Mouse (Mus musculus) CH12.LX (cell line): ENCODE results near the gene 6330409D20Rik. TPM values are rescaled to one million over a fixed set of nuclear protein-coding genes. Genes with fewer than 3 reads are reported as not detected.

Experiments used
- DNase-seq: peaks from one replicate; pipeline ENCODE4 v3.0.0-alpha.2; 2013; ENCODE audit errors: extremely low read depth
- H3K27ac ChIP-seq: 2 replicates; pipeline ENCODE4 v1.5.1; 2012; ENCODE audit warnings: low read depth, mild to moderate bottlenecking, control low read depth, moderate library complexity; ENCODE audit not compliant: insufficient read depth
- H3K27me3 ChIP-seq: replicated peaks from 2 replicates; pipeline ENCODE3; 2012; ENCODE audit warnings: inconsistent platforms
- H3K36me3 ChIP-seq, 2 experiments: replicated peaks in 1 of 2; 2 replicates each; pipeline versions ENCODE3 to v1.6.1; 2012; ENCODE audit warnings: inconsistent platforms in 1 of 2, low read length in 1 of 2, mild to moderate bottlenecking in 1 of 2, mixed read lengths in 1 of 2, moderate library complexity in 1 of 2; ENCODE audit not compliant: control insufficient read depth in 1 of 2, insufficient read depth in 1 of 2
- H3K4me1 ChIP-seq, 2 experiments: 2 replicates each; pipeline ENCODE4 v1.6.1; 2012; ENCODE audit warnings: inconsistent platforms in 1 of 2, moderate library complexity in 1 of 2; ENCODE audit not compliant: insufficient read depth in 2 of 2, control insufficient read depth in 1 of 2
- H3K4me2 ChIP-seq: 2 replicates; pipeline ENCODE4 v1.6.1; 2012; ENCODE audit warnings: low read depth, mild to moderate bottlenecking, control low read depth; ENCODE audit not compliant: poor library complexity, insufficient read depth, severe bottlenecking
- H3K4me3 ChIP-seq, 3 experiments: fragments of 150-350 bp in 1 of 3; sonication (generic) in 1 of 3; replicated peaks in 1 of 3; 2 replicates each; pipeline versions ENCODE3 to v1.5.1; 2011 to 2012; ENCODE audit warnings: low read depth in 2 of 3, low read length in 2 of 3, mild to moderate bottlenecking in 2 of 3, moderate library complexity in 2 of 3, control low read depth in 1 of 3, improper control_type of control experiment in 1 of 3, inconsistent platforms in 1 of 3, mixed read lengths in 1 of 3; ENCODE audit not compliant: poor library complexity in 1 of 3
- H3K79me2 ChIP-seq: replicated peaks from 2 replicates; pipeline ENCODE4 v1.6.1; 2012; ENCODE audit warnings: mild to moderate bottlenecking, moderate library complexity; ENCODE audit not compliant: control insufficient read depth, poor library complexity, insufficient read depth, severe bottlenecking; ENCODE audit errors: extremely low read depth
- H3K9ac ChIP-seq: 2 replicates; pipeline ENCODE4 v1.6.1; 2012; ENCODE audit warnings: low read depth, mild to moderate bottlenecking, control low read depth, moderate library complexity; ENCODE audit not compliant: insufficient read depth
- H3K9me3 ChIP-seq: replicated peaks from 2 replicates; pipeline ENCODE3; 2012; ENCODE audit warnings: low read length, inconsistent platforms, mixed read lengths
- CHD1 ChIP-seq: IDR thresholded peaks from 2 replicates; pipeline ENCODE4 v1.6.1; 2012; ENCODE audit warnings: low read depth, low read length, improper control_type of control experiment, inconsistent platforms
- CTCF ChIP-seq, 2 experiments: IDR thresholded peaks in 1 of 2; conservative IDR thresholded peaks in 1 of 2; 2 replicates each; pipeline ENCODE4 v1.5.1; 2011 to 2012; ENCODE audit warnings: low read depth in 2 of 2, low read length in 2 of 2, improper control_type of control experiment in 1 of 2, inconsistent platforms in 1 of 2, mild to moderate bottlenecking in 1 of 2, moderate library complexity in 1 of 2
- E2F4 ChIP-seq: IDR thresholded peaks from 2 replicates; pipeline ENCODE4 v1.6.1; 2011; ENCODE audit warnings: low read depth, low read length, improper control_type of control experiment; ENCODE audit not compliant: insufficient replicate concordance
- EP300 ChIP-seq: IDR thresholded peaks from 2 replicates; pipeline ENCODE4 v1.6.1; 2011; ENCODE audit warnings: low read length, improper control_type of control experiment
- GABPA ChIP-seq: IDR thresholded peaks from 2 replicates; pipeline ENCODE4 v1.6.1; 2012; ENCODE audit warnings: low read depth, low read length, improper control_type of control experiment, inconsistent platforms; ENCODE audit not compliant: insufficient replicate concordance
- HCFC1 ChIP-seq: IDR thresholded peaks from 2 replicates; pipeline ENCODE4 v1.6.1; 2012; ENCODE audit warnings: low read depth, mild to moderate bottlenecking, inconsistent platforms, low read length, improper control_type of control experiment
- IRF4 ChIP-seq: IDR thresholded peaks from 2 replicates; pipeline ENCODE4 v1.6.1; 2014; ENCODE audit warnings: low read depth, mild to moderate bottlenecking, inconsistent platforms, low read length, improper control_type of control experiment
- JUN ChIP-seq: IDR thresholded peaks from 2 replicates; pipeline ENCODE4 v1.6.1; 2011; ENCODE audit warnings: low read depth, mild to moderate bottlenecking, low read length, improper control_type of control experiment, moderate library complexity; ENCODE audit not compliant: insufficient read depth
- JUND ChIP-seq: conservative IDR thresholded peaks from 2 replicates; pipeline ENCODE4 v1.6.1; 2011; ENCODE audit warnings: low read depth, low read length, improper control_type of control experiment
- KAT2A ChIP-seq: IDR thresholded peaks from 2 replicates; pipeline ENCODE4 v1.6.1; 2012; ENCODE audit warnings: low read length, improper control_type of control experiment, inconsistent platforms; ENCODE audit not compliant: insufficient replicate concordance
- MAX ChIP-seq: IDR thresholded peaks from 2 replicates; pipeline ENCODE4 v1.6.1; 2011; ENCODE audit warnings: low read length, improper control_type of control experiment
- MEF2A ChIP-seq: IDR thresholded peaks from 2 replicates; pipeline ENCODE4 v1.6.1; 2014; ENCODE audit warnings: low read depth, mild to moderate bottlenecking, inconsistent platforms, low read length, improper control_type of control experiment, borderline replicate concordance
- MXI1 ChIP-seq: IDR thresholded peaks from 2 replicates; pipeline ENCODE4 v1.6.1; 2011; ENCODE audit warnings: mild to moderate bottlenecking, low read depth, low read length, improper control_type of control experiment
- MYC ChIP-seq: IDR thresholded peaks from 2 replicates; pipeline ENCODE4 v1.6.1; 2011; ENCODE audit warnings: low read depth, mild to moderate bottlenecking, improper control_type of control experiment, low read length
- POLR2A ChIP-seq: IDR thresholded peaks from 2 replicates; pipeline ENCODE4 v1.6.1; 2011; ENCODE audit warnings: low read depth, mild to moderate bottlenecking, improper control_type of control experiment, low read length
- RAD21 ChIP-seq: IDR thresholded peaks from 2 replicates; pipeline ENCODE4 v1.6.1; 2011; ENCODE audit warnings: low read depth, mild to moderate bottlenecking, low read length, improper control_type of control experiment, moderate library complexity
- SIN3A ChIP-seq: IDR thresholded peaks from 2 replicates; pipeline ENCODE4 v1.6.1; 2012; ENCODE audit warnings: low read length, improper control_type of control experiment, inconsistent platforms
- SMC3 ChIP-seq: IDR thresholded peaks from 2 replicates; pipeline ENCODE4 v1.6.1; 2011; ENCODE audit warnings: low read depth, low read length, improper control_type of control experiment
- TCF12 ChIP-seq: IDR thresholded peaks from 2 replicates; pipeline ENCODE4 v1.6.1; 2014; ENCODE audit warnings: low read depth, mild to moderate bottlenecking, inconsistent platforms, low read length, improper control_type of control experiment
- UBTF ChIP-seq: IDR thresholded peaks from 2 replicates; pipeline ENCODE4 v1.6.1; 2012; ENCODE audit warnings: low read depth, mild to moderate bottlenecking, inconsistent platforms, low read length, improper control_type of control experiment, moderate library complexity
- ZKSCAN1 ChIP-seq: IDR thresholded peaks from 2 replicates; pipeline ENCODE4 v1.6.1; 2012; ENCODE audit warnings: low read depth, inconsistent platforms, low read length, improper control_type of control experiment, borderline replicate concordance
- ZMIZ1 ChIP-seq: IDR thresholded peaks from 2 replicates; pipeline ENCODE4 v1.6.1; 2012; ENCODE audit warnings: low read depth, mild to moderate bottlenecking, inconsistent platforms, low read length, improper control_type of control experiment
- dilution Hi-C: fragments of 300-500 bp; cut with MboI; formaldehyde crosslinking; loops from 2 replicates; pipeline ENCODE4 v1.14.3; 2020; ENCODE audit warnings: low sequenced_read_pairs; ENCODE audit not compliant: extremely low pct_unique_long_range_greater_than_20kb, extremely low pct_ligation_motif_present
- in situ Hi-C: fragments of 300-500 bp; cut with MboI; formaldehyde crosslinking; loops from 3 replicates; pipeline ENCODE4 v1.14.3; 2019; ENCODE audit warnings: low sequenced_read_pairs, low pct_ligation_motif_present, low pct_unique_long_range_greater_than_20kb, mixed read lengths
- polyA plus RNA-seq: library from polyadenylated mRNA; unstranded; fragments of >175 nt; gene quantifications from 2 replicates; pipeline ENCODE4 v1.2.1, GENCODE M21; 2012; ENCODE audit warnings: low read depth; ENCODE audit not compliant: insufficient read length
- total RNA-seq, 2 experiments: library from RNA; depleted of rRNA; stranded (reverse); fragments of 300-350 nt in 1 of 2; fragments of >200 nt in 1 of 2; gene quantifications; 2 replicates each; pipeline ENCODE4 v1.2.3; 2012 to 2014

Gene 6330409D20Rik
- total and polyA plus RNA-seq, 3 experiments: 0.46 TPM; not detected in 2

DNA sequence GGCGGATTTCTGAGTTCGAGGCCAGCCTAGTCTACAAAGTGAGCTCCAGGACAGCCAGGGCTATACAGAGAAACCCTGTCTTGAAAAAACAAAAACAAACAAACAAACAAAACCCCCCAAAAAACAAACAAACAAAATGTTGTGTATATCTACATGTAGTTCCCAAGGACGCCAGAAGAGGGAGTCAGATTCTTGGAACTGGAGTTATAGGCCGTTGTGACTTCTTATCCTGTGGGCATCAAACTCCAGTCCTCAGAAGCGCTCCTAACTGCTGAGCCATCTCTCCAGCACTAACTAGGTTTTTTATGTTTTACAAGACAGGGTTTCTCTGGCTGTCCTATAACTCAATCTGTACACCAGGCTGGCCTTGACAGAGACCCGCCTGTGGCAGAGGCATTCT lies 46.4 kb upstream of the 6330409D20Rik start:
- H3K9ac ChIP-seq: no peak overlapping the region
- no peaks in the 10 kb centered on the region for H3K9me3 ChIP-seq
- peaks cover 0 to 33% of the 10 kb centered on the region in 2 experiments; a peak in 2 of 4 replicates for H3K4me1 ChIP-seq
- in situ Hi-C loops: no loop called here
- TF ChIP-seq CTCF (conservative IDR thresholded peaks at IDR 0.05 in 1 of 2, IDR thresholded peaks at IDR 0.05 in 1 of 2; ENCODE audit: low read depth in 2 of 2, low read length in 2 of 2): peak; percentile 25 to 62; a peak in 3 of 4 replicates
- peak; percentile 57 for TF ChIP-seq RAD21
- peak; percentile 35 for TF ChIP-seq SMC3
- TF ChIP-seq E2F4: no peak
- no peak for TF ChIP-seq JUN
- no peak for TF ChIP-seq HCFC1
- H3K4me3 ChIP-seq: no peak overlapping the region
- H3K36me3 ChIP-seq: peaks cover 0 to 14% of the 10 kb centered on the region in 2 experiments
- no peak overlapping the region for H3K27ac ChIP-seq
- H3K4me2 ChIP-seq: no peak overlapping the region
- H3K79me2 ChIP-seq: no peaks in the 10 kb centered on the region
- dilution Hi-C loops: no loop called here
- no peaks in the 10 kb centered on the region for H3K27me3 ChIP-seq
- DNase-seq: peak; percentile 23

DNA sequence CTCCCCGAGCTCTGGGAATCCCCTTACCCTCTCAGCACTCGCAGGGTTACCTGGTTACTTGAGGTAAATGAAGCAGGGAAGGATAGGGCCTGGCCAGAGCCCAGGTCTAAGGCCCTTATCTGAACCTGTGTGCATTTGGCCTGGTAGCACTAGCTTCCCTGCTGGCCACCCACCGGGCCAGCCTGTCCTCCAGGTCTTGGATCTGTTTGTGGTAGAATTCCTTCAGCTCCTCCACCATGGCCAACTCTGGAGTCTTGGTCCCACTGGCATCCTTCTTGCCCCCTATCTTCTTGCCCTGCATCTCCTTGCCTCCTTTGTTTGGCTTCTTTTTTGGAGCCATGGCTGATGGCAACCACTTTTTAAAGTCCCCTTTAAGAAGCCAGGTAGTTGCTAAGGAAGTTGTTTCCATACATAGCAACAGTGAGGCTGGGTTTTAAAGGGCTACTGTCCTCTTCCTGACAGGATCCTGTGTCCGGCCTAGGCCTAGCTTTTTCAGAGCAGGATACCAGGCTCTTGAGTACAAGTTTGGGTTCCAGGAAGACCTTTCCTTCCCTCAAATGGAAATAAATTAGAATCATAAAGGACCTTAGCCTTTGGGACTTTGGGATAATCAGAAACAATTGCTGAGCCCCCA lies 43.3 kb upstream of the 6330409D20Rik start, which contains the start of gene Cfap157:
Gene Cfap157 (minus strand): TSS at position 381 of the 634 bp plus-strand sequence.
- Histone ChIP-seq H3K79me2 (no peaks in the 10 kb centered on the region), H3K9ac (no peak within 1 kb of the TSS), H3K4me2 (no peak within 1 kb of the TSS), H3K4me3 (no peak within 1 kb of the TSS), H3K27me3 (no peaks in the 10 kb centered on the region), H3K4me1 (peaks cover 0 to 38% of the 10 kb centered on the region in 2 experiments; a peak in 2 of 4 replicates), H3K36me3 (peaks cover 0 to 9% of the 10 kb centered on the region in 2 experiments), H3K27ac (no peak within 1 kb of the TSS), H3K9me3 (no peaks in the 10 kb centered on the region)
- TF ChIP-seq ZKSCAN1 (no peak), CHD1 (no peak), IRF4 (no peak), POLR2A (no peak), MYC (no peak), SIN3A (no peak), UBTF (no peak), MEF2A (no peak), JUND (no peak), SMC3 (no peak), RAD21 (no peak), E2F4 (no peak), MXI1 (no peak), ZMIZ1 (no peak), EP300 (no peak), MAX (no peak), GABPA (no peak), TCF12 (no peak), KAT2A (no peak)
- in situ Hi-C loops: no loop called here
- dilution Hi-C loops: no loop called here
- DNase-seq: no peak
